Mouse (Mus musculus) kidney, adult 2 months (tissue): ENCODE results near the gene Tln2.

ENCODE experiments used
- CTCF ChIP-seq: fragments of 200-500 bp; conservative IDR thresholded peaks from 2 replicates; pipeline ENCODE4 v1.5.1; 2011; ENCODE audit warnings: low read depth, mild to moderate bottlenecking, control low read depth, low read length, moderate library complexity, mixed read lengths; ENCODE audit not compliant: insufficient read depth, insufficient read length
- POLR2A ChIP-seq: fragments of 200-500 bp; IDR thresholded peaks from one replicate; pipeline ENCODE4 v1.6.1; 2011; ENCODE audit warnings: low read depth, low read length, control low read depth

- TF ChIP-seq CTCF = no peak; the same call in 1 of the 2 replicates
- TF ChIP-seq POLR2A = no peak
These were observed 210.5 kb downstream of the Tln2 start for GRCm38 (mm10) chr9:67348983-67349382.
